Mouse (Mus musculus) kidney, embryonic 16.5 days (tissue): ENCODE data around the gene Kif17. TPM values are rescaled to one million over a fixed set of nuclear protein-coding genes. Genes with fewer than 3 reads are reported as not detected.

Experiments used
- ATAC-seq: fragments of 200-750 bp; cut with Nextera tagmentation; 2 replicates; pipeline ENCODE4 v1.8.0; 2017; ENCODE audit warnings: moderate TSS enrichment; ENCODE audit not compliant: low FRiP score, low TSS enrichment
- H3K27ac ChIP-seq: fragments of 300-500 bp; sonication (generic); 2 replicates; pipeline ENCODE4 v1.5.1; 2014; ENCODE audit warnings: low read length
- H3K27me3 ChIP-seq: fragments of 300-500 bp; sonication (generic); 2 replicates; pipeline ENCODE4 v1.6.1; 2014; ENCODE audit warnings: low read length, control low read depth, mixed read lengths; ENCODE audit not compliant: insufficient read depth
- H3K36me3 ChIP-seq: fragments of 300-500 bp; sonication (generic); 2 replicates; pipeline ENCODE4 v1.6.1; 2014; ENCODE audit warnings: low read length, control low read depth, mixed read lengths; ENCODE audit not compliant: insufficient read depth
- H3K4me1 ChIP-seq: fragments of 300-500 bp; sonication (generic); 2 replicates; pipeline ENCODE4 v1.6.1; 2014; ENCODE audit warnings: low read length, control low read depth, mixed read lengths; ENCODE audit not compliant: insufficient read depth
- H3K4me2 ChIP-seq: fragments of 300-500 bp; sonication (generic); replicated peaks from 2 replicates; pipeline ENCODE4 v1.6.1; 2014; ENCODE audit warnings: low read depth, low read length
- H3K4me3 ChIP-seq: fragments of 300-500 bp; sonication (generic); 2 replicates; pipeline ENCODE4 v1.5.1; 2014; ENCODE audit warnings: mild to moderate bottlenecking, low read length
- H3K9ac ChIP-seq: fragments of 300-500 bp; sonication (generic); replicated peaks from 2 replicates; pipeline ENCODE4 v1.6.1; 2014; ENCODE audit warnings: low read length
- H3K9me3 ChIP-seq: fragments of 300-500 bp; sonication (generic); 2 replicates; pipeline ENCODE4 v1.6.1; 2016; ENCODE audit warnings: low read length, control low read depth
- WGBS: fragments of 180-500 bp; shearing (Covaris S2); extraction: QIAGEN DNeasy Blood & Tissue Kit; methylation state at CpG from one replicate; pipeline ENCODE4 v1.1.7; 2014; 5-methylcytosine and 5-hydroxymethylcytosine counted together
- polyA plus RNA-seq: library from polyadenylated mRNA; unstranded; fragments of >200 nt; fragmentation: Nextera tagmentation; extraction: Ambion mirVana; gene quantifications from 2 replicates; pipeline ENCODE4 v1.2.1, GENCODE M21; 2015

Kif17 gene
- polyA plus RNA-seq, 1 experiment from 2014 or later, result 2.2 TPM

GRCm38 (mm10) chr4:138288691-138289090 is 38.5 kb downstream of the Kif17 start:
- H3K4me1 ChIP-seq, result 0 out of 2 replicates have a peak, but pooled peaks cover 3% of the 10 kb centered on the region
- no peak overlapping the region for H3K4me3 ChIP-seq
- H3K27me3 ChIP-seq, result no peaks in the 10 kb centered on the region
- H3K27ac ChIP-seq, result no peak overlapping the region
- H3K9ac ChIP-seq, result no peak overlapping the region
- no peaks in the 10 kb centered on the region for H3K36me3 ChIP-seq
- ATAC-seq, result no peak
- 86% methylated on average over 7 of the region's 7 CpGs for WGBS
- no peak overlapping the region for H3K4me2 ChIP-seq
- H3K9me3 ChIP-seq, result no peaks in the 10 kb centered on the region

GRCm38 (mm10) chr4:138292028-138292427 is 41.8 kb downstream of the Kif17 start:
- Histone ChIP-seq H3K27me3 (no peaks in the 10 kb centered on the region), H3K27ac (0 out of 2 replicates have a peak overlapping the region, but pooled peaks have one; percentile 34), H3K4me2 (no peak overlapping the region), H3K9ac (no peak overlapping the region), H3K4me3 (no peak overlapping the region), H3K4me1 (0 out of 2 replicates have a peak, but pooled peaks cover 3% of the 10 kb centered on the region), H3K36me3 (no peaks in the 10 kb centered on the region), H3K9me3 (no peaks in the 10 kb centered on the region)
- ATAC-seq, result no peak
- WGBS, result 84% methylated on average over 13 of the region's 13 CpGs

GRCm38 (mm10) chr4:138293261-138293948 is 43.2 kb downstream of the Kif17 start:
- H3K27me3 ChIP-seq, result no peaks in the 10 kb centered on the region
- H3K9ac ChIP-seq, result no peak overlapping the region
- H3K36me3 ChIP-seq, result no peaks in the 10 kb centered on the region
- no peak overlapping the region for H3K4me3 ChIP-seq
- no peak for ATAC-seq
- H3K4me2 ChIP-seq, result no peak overlapping the region
- no peak overlapping the region for H3K27ac ChIP-seq
- H3K4me1 ChIP-seq, result 0 out of 2 replicates have a peak, but pooled peaks cover 3% of the 10 kb centered on the region
- 76% methylated on average over 18 of the region's 18 CpGs for WGBS
- H3K9me3 ChIP-seq, result no peaks in the 10 kb centered on the region

- H3K36me3 ChIP-seq, result no peaks in the 10 kb centered on the region
- no peak for ATAC-seq
- no peak overlapping the region for H3K9ac ChIP-seq
- no peaks in the 10 kb centered on the region for H3K27me3 ChIP-seq
- no peaks in the 10 kb centered on the region for H3K9me3 ChIP-seq
- H3K4me2 ChIP-seq, result no peak overlapping the region
- H3K4me1 ChIP-seq, result 0 out of 2 replicates have a peak, but pooled peaks cover 3% of the 10 kb centered on the region
- H3K4me3 ChIP-seq, result no peak overlapping the region
- 89% methylated on average over 7 of the region's 14 CpGs for WGBS
- H3K27ac ChIP-seq, result no peak overlapping the region
These were observed 43.8 kb downstream of the Kif17 start for GRCm38 (mm10) chr4:138293949-138294550.

- WGBS, result 83% methylated on average over 10 of the region's 10 CpGs
- Histone ChIP-seq H3K9me3 (no peaks in the 10 kb centered on the region), H3K4me1 (peaks cover 18% of the 10 kb centered on the region), H3K4me2 (no peak overlapping the region), H3K36me3 (no peaks in the 10 kb centered on the region), H3K9ac (no peak overlapping the region), H3K4me3 (no peak overlapping the region), H3K27me3 (0 out of 2 replicates have a peak, but pooled peaks cover 2% of the 10 kb centered on the region), H3K27ac (no peak overlapping the region)
- ATAC-seq, result no peak
These were observed 51.1 kb downstream of the Kif17 start for GRCm38 (mm10) chr4:138301271-138301780.

GRCm38 (mm10) chr4:138303011-138303410 is 52.8 kb downstream of the Kif17 start:
- H3K4me2 ChIP-seq, result peak overlapping the region; percentile 90; the same call in 1 of the 2 replicates
- no peak overlapping the region for H3K4me3 ChIP-seq

GRCm38 (mm10) chr4:138303742-138304141 is 53.5 kb downstream of the Kif17 start:
- Histone ChIP-seq H3K4me2 (peak overlapping the region; percentile 90), H3K36me3 (peaks cover 9% of the 10 kb centered on the region), H3K9ac (peak overlapping the region; percentile 88), H3K27ac (peak overlapping the region; percentile 85), H3K4me3 (peak overlapping the region; percentile 99), H3K4me1 (peaks cover 18% of the 10 kb centered on the region), H3K27me3 (0 out of 2 replicates have a peak, but pooled peaks cover 2% of the 10 kb centered on the region), H3K9me3 (no peaks in the 10 kb centered on the region)
- no peak for ATAC-seq
- WGBS, result 13% methylated on average over 18 of the region's 18 CpGs

More at GRCm38 (mm10) chr4:138303011-138303410, 52.8 kb downstream of the Kif17 start:
- ATAC-seq, result no peak
- peaks cover 18% of the 10 kb centered on the region for H3K4me1 ChIP-seq
- 0 out of 2 replicates have a peak, but pooled peaks cover 4% of the 10 kb centered on the region for H3K36me3 ChIP-seq
- no peak overlapping the region for H3K27ac ChIP-seq
- H3K9ac ChIP-seq, result no peak overlapping the region
- H3K27me3 ChIP-seq, result 0 out of 2 replicates have a peak, but pooled peaks cover 2% of the 10 kb centered on the region
- 86% methylated on average over 3 of the region's 3 CpGs for WGBS
- H3K9me3 ChIP-seq, result no peaks in the 10 kb centered on the region

- Histone ChIP-seq H3K9me3 (no peaks in the 10 kb centered on the region), H3K9ac (peak within 1 kb of the TSS; percentile 99), H3K27ac (peak within 1 kb of the TSS; percentile 85), H3K27me3 (0 out of 2 replicates have a peak, but pooled peaks cover under 1% of the 10 kb centered on the region), H3K4me3 (peak within 1 kb of the TSS; percentile 99), H3K36me3 (peaks cover 16% of the 10 kb centered on the region), H3K4me2 (peak within 1 kb of the TSS; percentile 93), H3K4me1 (peaks cover 18% of the 10 kb centered on the region)
- ATAC-seq, result peak; percentile 99
- WGBS, result under 1% methylated on average over 64 of the region's 64 CpGs
These were observed 54.3 kb downstream of the Kif17 start, which contains the start of gene Ddost for GRCm38 (mm10) chr4:138304340-138305104. TSS of gene Ddost (plus strand) at chr4:138304730.

- Histone ChIP-seq H3K9ac (no peak overlapping the region), H3K4me1 (peaks cover 18% of the 10 kb centered on the region), H3K4me2 (no peak overlapping the region), H3K27me3 (no peaks in the 10 kb centered on the region), H3K36me3 (peaks cover 39% of the 10 kb centered on the region), H3K9me3 (no peaks in the 10 kb centered on the region), H3K27ac (no peak overlapping the region), H3K4me3 (no peak overlapping the region)
- 88% methylated on average over 3 of the region's 3 CpGs for WGBS
- no peak for ATAC-seq
These were observed 56.8 kb downstream of the Kif17 start for GRCm38 (mm10) chr4:138307025-138307424.
